ENCODE assay signal across 25 mouse cellular contexts in genomic region chr2:160933890-160934289, GRCm38 (mm10). TPM values are rescaled to one million over a fixed set of nuclear protein-coding genes. Genes with fewer than 3 reads are reported as not detected.
DNase-seq lines count a peak whose midpoint lies in the region; ATAC-seq and TF ChIP-seq lines count a peak whose summit lies in the region.
"Had no signal": no experiment of that assay in that cellular context is flagged by ENCODE, and none has a peak within 500 bp of the region (broad histone marks: within the 10 kb centered on the region; RNA-seq: fewer than 3 reads in every experiment).

No protein-coding gene starts in this region.

- no peak overlapping the region for H3K4me3 ChIP-seq in layer of hippocampus, adult 2 months
- H3K4me3 ChIP-seq in midbrain, postnatal 0 days (ENCODE audit: low read depth, low read length) = no peak overlapping the region
- no peak overlapping the region for H3K4me3 ChIP-seq in midbrain, embryonic 16.5 days (ENCODE audit: low read depth, low read length)
- no peak overlapping the region for H3K4me3 ChIP-seq in MEL (ENCODE audit: control insufficient read depth in 1 of 2, insufficient read depth in 1 of 2, low read depth in 2 of 2, low read length in 2 of 2)
- no peak overlapping the region for H3K4me3 ChIP-seq in bone marrow, adult 2 months (replicated peaks; ENCODE audit: control insufficient read depth, low read depth, low read length)
- H3K4me3 ChIP-seq: embryonic facial prominence, embryonic 15.5 days; forebrain, embryonic 10.5 days; heart, embryonic 10.5 days; hindbrain, embryonic 15.5 days; limb, embryonic 12.5 days; stomach, embryonic 15.5 days had no signal

- no peaks in the 10 kb centered on the region for H3K27me3 ChIP-seq in midbrain, postnatal 0 days (ENCODE audit: insufficient read depth, low read length)
- no peaks in the 10 kb centered on the region for H3K27me3 ChIP-seq in midbrain, embryonic 16.5 days (ENCODE audit: control insufficient read depth, insufficient read depth, low read depth, low read length)
- H3K27me3 ChIP-seq in MEL (ENCODE audit: control insufficient read depth in 1 of 2, insufficient read depth in 2 of 2, low read length in 2 of 2) = no peaks in the 10 kb centered on the region
- H3K27me3 ChIP-seq: embryonic facial prominence, embryonic 15.5 days; hindbrain, embryonic 15.5 days; limb, embryonic 12.5 days; stomach, embryonic 15.5 days had no signal

- no peak for ATAC-seq in midbrain, postnatal 0 days (ENCODE audit: low FRiP score)
- no peak for ATAC-seq in midbrain, embryonic 16.5 days
- ATAC-seq: activated CD4-positive, CD25-positive, alpha-beta regulatory T cell, adult 4 months; CD4-positive, CD25-positive, alpha-beta regulatory T cell, adult 4 months had no signal

- no peak for DNase-seq in layer of hippocampus, adult 2 months (ENCODE audit: low spot score in 2 of 2)
- DNase-seq in layer of hippocampus, adult 18-20 months (ENCODE audit: low spot score in 2 of 2) = no peak
- no peak for DNase-seq in midbrain, postnatal 0 days (ENCODE audit: low spot score)
- no peak for DNase-seq in MEL (ENCODE audit: low read depth, low spot score)
- no peak for DNase-seq in cerebellum, adult 11-12 months
- DNase-seq in layer of hippocampus, postnatal 10 days (ENCODE audit: low spot score in 2 of 2) = no peak
- DNase-seq: adrenal gland, postnatal 14 days; cerebellum, adult 9-10 months; embryo, embryonic 11 days; heart, postnatal 14 days; kidney, adult 18-20 months; kidney, postnatal 36 days; lung, adult 2 months; spleen, adult 18-20 months had no signal

- peak; percentile 44 for TF ChIP-seq CTCF in layer of hippocampus, adult 2 months (conservative IDR thresholded peaks at IDR 0.05)
- TF ChIP-seq CTCF in midbrain, postnatal 0 days (IDR thresholded peaks at IDR 0.05) = peak; percentile 44
- TF ChIP-seq CTCF in MEL (IDR thresholded peaks at IDR 0.05 in 2 of 3, conservative IDR thresholded peaks at IDR 0.05 in 1 of 3; ENCODE audit: control insufficient read depth in 1 of 3, insufficient read depth in 1 of 3, low read depth in 2 of 3, low read length in 3 of 3, poor library complexity in 1 of 3, severe bottlenecking in 1 of 3) = peak in 2 of 3 experiments; percentile 22 to 36; a peak in 3 of 6 replicates
- 0 out of 2 replicates have a peak, but pooled peaks have one; percentile 10 for TF ChIP-seq CTCF in bone marrow, adult 2 months (IDR thresholded peaks at IDR 0.05; ENCODE audit: control insufficient read depth, insufficient read depth, low read length)

- no peak overlapping the region for H3K9ac ChIP-seq in midbrain, postnatal 0 days (replicated peaks; ENCODE audit: low read length, poor library complexity, severe bottlenecking)
- no peak overlapping the region for H3K9ac ChIP-seq in midbrain, embryonic 16.5 days (ENCODE audit: low read depth, low read length)
- no peak overlapping the region for H3K9ac ChIP-seq in MEL (ENCODE audit: control insufficient read depth, low read depth, low read length, poor library complexity, severe bottlenecking)
- H3K9ac ChIP-seq: embryonic facial prominence, embryonic 15.5 days; hindbrain, embryonic 15.5 days; limb, embryonic 12.5 days; stomach, embryonic 15.5 days had no signal

- no peak overlapping the region for H3K4me2 ChIP-seq in midbrain, postnatal 0 days (ENCODE audit: low read depth, low read length, poor library complexity, severe bottlenecking)
- H3K4me2 ChIP-seq in midbrain, embryonic 16.5 days (ENCODE audit: low read length) = no peak overlapping the region
- H3K4me2 ChIP-seq: embryonic facial prominence, embryonic 15.5 days; hindbrain, embryonic 15.5 days; limb, embryonic 12.5 days; stomach, embryonic 15.5 days had no signal

- WGBS in midbrain, postnatal 0 days = 71% methylated on average over 5 of the region's 5 CpGs
- 63% methylated on average over 5 of the region's 5 CpGs for WGBS in midbrain, embryonic 16.5 days
- WGBS in bone marrow, adult 2 months = 64% methylated on average over 5 of the region's 5 CpGs

- no peak for TF ChIP-seq POLR2A in MEL (IDR thresholded peaks at IDR 0.05; ENCODE audit: control insufficient read depth in 1 of 2, insufficient read depth in 1 of 2, low read depth in 1 of 2, low read length in 2 of 2, poor library complexity in 1 of 2)
- no peak for TF ChIP-seq POLR2A in bone marrow, adult 2 months (IDR thresholded peaks at IDR 0.05; ENCODE audit: borderline replicate concordance, control insufficient read depth, low read depth, low read length)

- no peaks in the 10 kb centered on the region for H3K4me1 ChIP-seq in midbrain, postnatal 0 days (ENCODE audit: insufficient read depth, low read length)
- H3K4me1 ChIP-seq in midbrain, embryonic 16.5 days (ENCODE audit: control insufficient read depth, insufficient read depth, low read length) = no peaks in the 10 kb centered on the region
- H3K4me1 ChIP-seq in MEL (ENCODE audit: control insufficient read depth in 1 of 2, insufficient read depth in 2 of 2, low read length in 2 of 2) = no peaks in the 10 kb centered on the region
- H3K4me1 ChIP-seq in bone marrow, adult 2 months (ENCODE audit: control insufficient read depth, insufficient read depth, low read length) = no peaks in the 10 kb centered on the region
- H3K4me1 ChIP-seq: heart, embryonic 10.5 days; hindbrain, embryonic 15.5 days; stomach, embryonic 15.5 days had no signal

- no peak; the same call in 1 of the 2 replicates for TF ChIP-seq RAD21 in MEL (IDR thresholded peaks at IDR 0.05; ENCODE audit: low read depth, low read length)

- no peaks in the 10 kb centered on the region for H3K79me2 ChIP-seq in MEL (ENCODE audit: control insufficient read depth, insufficient read depth, low read length, poor library complexity)

- H3K27ac ChIP-seq in layer of hippocampus, adult 2 months = no peak overlapping the region
- H3K27ac ChIP-seq in midbrain, postnatal 0 days (ENCODE audit: low read depth, low read length) = no peak overlapping the region
- no peak overlapping the region for H3K27ac ChIP-seq in midbrain, embryonic 16.5 days (ENCODE audit: low read length)
- no peak overlapping the region for H3K27ac ChIP-seq in MEL (ENCODE audit: control insufficient read depth, low read depth, low read length)
- no peak overlapping the region for H3K27ac ChIP-seq in bone marrow, adult 2 months (ENCODE audit: control insufficient read depth, insufficient read depth, low read depth, low read length, poor library complexity)
- H3K27ac ChIP-seq: embryonic facial prominence, embryonic 15.5 days; forebrain, embryonic 10.5 days; heart, embryonic 10.5 days; hindbrain, embryonic 15.5 days; limb, embryonic 12.5 days; stomach, embryonic 15.5 days had no signal

- H3K9me3 ChIP-seq in midbrain, postnatal 0 days (ENCODE audit: low read length) = no peaks in the 10 kb centered on the region
- no peaks in the 10 kb centered on the region; the same call in 1 of the 2 replicates for H3K9me3 ChIP-seq in midbrain, embryonic 16.5 days (replicated peaks; ENCODE audit: control insufficient read depth, low read length, poor library complexity, severe bottlenecking)
- no peaks in the 10 kb centered on the region for H3K9me3 ChIP-seq in MEL (replicated peaks; ENCODE audit: insufficient read depth, low read length)
- H3K9me3 ChIP-seq: embryonic facial prominence, embryonic 15.5 days; forebrain, embryonic 10.5 days; heart, embryonic 10.5 days; hindbrain, embryonic 15.5 days; limb, embryonic 12.5 days; stomach, embryonic 15.5 days had no signal

- no peak for TF ChIP-seq EP300 in MEL (IDR thresholded peaks at IDR 0.05; ENCODE audit: low read depth in 1 of 2, low read length in 2 of 2)

- H3K36me3 ChIP-seq in midbrain, postnatal 0 days (ENCODE audit: insufficient read depth, low read length) = no peaks in the 10 kb centered on the region
- H3K36me3 ChIP-seq in midbrain, embryonic 16.5 days (ENCODE audit: control insufficient read depth, insufficient read depth, low read length) = no peaks in the 10 kb centered on the region
- no peaks in the 10 kb centered on the region for H3K36me3 ChIP-seq in MEL (ENCODE audit: control insufficient read depth in 1 of 2, insufficient read depth in 2 of 2, low read length in 2 of 2)
- H3K36me3 ChIP-seq: embryonic facial prominence, embryonic 15.5 days; forebrain, embryonic 10.5 days; heart, embryonic 10.5 days; hindbrain, embryonic 15.5 days; limb, embryonic 12.5 days; stomach, embryonic 15.5 days had no signal

TF ChIP-seq in MEL, 35 proteins besides CTCF, POLR2A, EP300 and RAD21 (continues in another document):
- TF ChIP-seq ETS1 (IDR thresholded peaks at IDR 0.05; ENCODE audit: low read depth, low read length) (no peak), ZC3H11A (IDR thresholded peaks at IDR 0.05; ENCODE audit: low read depth, low read length) (no peak), USF2 (IDR thresholded peaks at IDR 0.05; ENCODE audit: borderline replicate concordance in 1 of 2, insufficient read depth in 1 of 2, low read depth in 1 of 2, low read length in 2 of 2) (no peak), ZMIZ1 (IDR thresholded peaks at IDR 0.05; ENCODE audit: low read depth, low read length) (no peak), CHD1 (IDR thresholded peaks at IDR 0.05; ENCODE audit: low read depth, low read length) (no peak)

RNA-seq across cellular contexts. Expression of gene Emilin3, which starts 21.8 kb away (rescaled TPM):
- under 1 TPM; 0.28 to 0.29 TPM for total RNA-seq in layer of hippocampus, adult 2 months (2021)
- under 1 TPM; 0.18 to 0.25 TPM for total RNA-seq in layer of hippocampus, adult 18-20 months (2021)
- total RNA-seq in midbrain, postnatal 0 days (2014; rRNA removed) = 0.55 and 1.6 TPM in 2 replicates
- 0.44 and 0.51 TPM in 2 replicates for polyA plus RNA-seq in midbrain, postnatal 0 days (2015; fragmentation: Nextera tagmentation; extraction: Ambion mirVana)
- 0.58 and 0.65 TPM in 2 replicates for polyA plus RNA-seq in midbrain, embryonic 16.5 days (2015; fragmentation: Nextera tagmentation; extraction: Ambion mirVana)
- total RNA-seq in MEL (2012; rRNA removed) = not detected in 2 replicates
- polyA plus RNA-seq in MEL (2012; ENCODE audit: insufficient read depth in 1 of 2, insufficient read length in 2 of 2, low read depth in 1 of 2, low replicate concordance in 2 of 2, missing spikeins in 1 of 2) = not detected
- 0.57 TPM in 1 of 2 replicates, not detected in the other for polyA plus RNA-seq in bone marrow, adult 2 months (2011; ENCODE audit: insufficient read depth, insufficient read length, low replicate concordance, missing spikeins)
- total RNA-seq in layer of hippocampus, postnatal 10 days (2021) = under 1 TPM; 0.29 to 0.53 TPM
- total RNA-seq: megakaryocyte, adult 5-6 weeks had no signal
- polyA plus RNA-seq: activated CD4-positive, CD25-positive, alpha-beta regulatory T cell, adult 4 months; CD4-positive, CD25-positive, alpha-beta regulatory T cell, adult 4 months had no signal

RNA-seq across cellular contexts. Expression of gene Lpin3, which starts 53.4 kb away (rescaled TPM):
- 1 to 10 TPM in 1 of 2 experiments, under 1 TPM in 1; 0.97 to 1.0 TPM for total RNA-seq in layer of hippocampus, adult 2 months (2021)
- total RNA-seq in layer of hippocampus, adult 18-20 months (2021) = 1 to 10 TPM in 1 of 2 experiments, under 1 TPM in 1; 0.89 to 1.6 TPM
- 1.1 and 3.7 TPM in 2 replicates for total RNA-seq in midbrain, postnatal 0 days (2014; rRNA removed)
- 0.38 and 0.55 TPM in 2 replicates for polyA plus RNA-seq in midbrain, postnatal 0 days (2015; fragmentation: Nextera tagmentation; extraction: Ambion mirVana)
- 0.33 and 0.45 TPM in 2 replicates for polyA plus RNA-seq in midbrain, embryonic 16.5 days (2015; fragmentation: Nextera tagmentation; extraction: Ambion mirVana)
- total RNA-seq in MEL (2012; rRNA removed) = 0.07 and 0.08 TPM in 2 replicates
- under 1 TPM in 1 of 2 experiments, not detected in 1; 0.17 TPM for polyA plus RNA-seq in MEL (2012; ENCODE audit: insufficient read depth in 1 of 2, insufficient read length in 2 of 2, low read depth in 1 of 2, low replicate concordance in 2 of 2, missing spikeins in 1 of 2)
- polyA plus RNA-seq in bone marrow, adult 2 months (2011; ENCODE audit: insufficient read depth, insufficient read length, low replicate concordance, missing spikeins) = 1.9 TPM in 1 of 2 replicates, not detected in the other
- under 1 TPM; 0.59 to 0.94 TPM for total RNA-seq in layer of hippocampus, postnatal 10 days (2021)
- total RNA-seq: megakaryocyte, adult 5-6 weeks had no signal
